Mouse (Mus musculus) CD4-positive, CD25-positive, alpha-beta regulatory T cell, adult 4 months (primary cell): ENCODE measurements around the gene Hspbap1. TPM values are rescaled to one million over a fixed set of nuclear protein-coding genes. Genes with fewer than 3 reads are reported as not detected.
A peak's percentile ranks its signal among the peaks of the same experiment; 100 is the strongest.

ENCODE experiments used
- ATAC-seq: one replicate; pipeline ENCODE4 v1.8.0; 2017
- polyA plus RNA-seq, 2 experiments: library from polyadenylated mRNA; unstranded; fragments of 100-300 nt; shearing (Covaris generic); gene quantifications; one replicate each; pipeline ENCODE4 v1.2.1; 2017

Hspbap1 gene
- polyA plus RNA-seq: 10 to 100 TPM; 35.1 to 36.3 TPM

DNA sequence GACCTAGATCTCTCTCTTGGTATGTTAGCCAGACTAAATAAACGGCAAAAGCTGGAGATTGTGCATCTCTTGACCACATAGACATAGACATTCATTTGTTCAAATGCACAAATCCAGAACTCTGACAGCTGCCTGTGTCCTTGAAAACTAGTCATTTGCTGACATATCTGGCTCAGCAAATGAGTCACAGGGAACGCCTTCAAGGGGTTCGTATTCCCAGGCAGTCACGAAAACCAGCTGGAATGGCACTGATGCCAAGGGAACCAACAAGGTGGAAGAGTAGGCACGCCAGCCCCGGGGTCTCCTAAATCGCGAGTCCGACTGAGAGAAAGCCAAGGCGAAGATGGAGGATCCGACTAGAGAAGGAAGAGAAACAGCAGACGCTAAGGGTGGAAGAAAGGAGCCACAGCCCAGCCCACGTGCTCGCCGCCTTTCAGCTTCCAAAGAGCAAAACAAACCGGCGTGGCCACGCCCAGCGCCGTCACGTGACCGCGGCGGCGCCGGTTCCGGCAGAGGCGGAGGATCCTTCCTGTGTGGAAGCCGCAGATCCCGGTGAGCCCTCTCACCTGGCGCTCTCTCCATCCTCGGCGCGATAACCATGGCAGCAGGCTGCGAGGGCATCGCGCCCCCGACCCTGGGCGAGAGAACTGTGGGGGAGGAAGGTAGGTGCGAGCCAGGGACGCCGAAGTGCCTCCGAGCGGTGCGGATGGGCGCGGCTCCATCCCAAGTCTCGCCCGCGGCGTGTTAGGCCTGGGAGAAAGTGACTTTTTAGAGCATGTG lies at the start of gene Hspbap1:
Hspbap1 (plus strand) TSS at position 498 of the 780 bp plus-strand sequence.
- peak; percentile 85 for ATAC-seq

- no peak for ATAC-seq
Measured at GRCm38 (mm10) chr16:35724561-35724960, 45.6 kb upstream of the Hspbap1 start.

GRCm38 (mm10) chr16:35726601-35727000 lies 43.6 kb upstream of the Hspbap1 start:
- no peak for ATAC-seq

GRCm38 (mm10) chr16:35729151-35729738 lies 40.9 kb upstream of the Hspbap1 start:
- ATAC-seq: no peak

GRCm38 (mm10) chr16:35732096-35732495 lies 38.1 kb upstream of the Hspbap1 start:
- ATAC-seq: no peak

- peak; percentile 90 for ATAC-seq
Measured at GRCm38 (mm10) chr16:35734038-35734437, 36.1 kb upstream of the Hspbap1 start.

DNA sequence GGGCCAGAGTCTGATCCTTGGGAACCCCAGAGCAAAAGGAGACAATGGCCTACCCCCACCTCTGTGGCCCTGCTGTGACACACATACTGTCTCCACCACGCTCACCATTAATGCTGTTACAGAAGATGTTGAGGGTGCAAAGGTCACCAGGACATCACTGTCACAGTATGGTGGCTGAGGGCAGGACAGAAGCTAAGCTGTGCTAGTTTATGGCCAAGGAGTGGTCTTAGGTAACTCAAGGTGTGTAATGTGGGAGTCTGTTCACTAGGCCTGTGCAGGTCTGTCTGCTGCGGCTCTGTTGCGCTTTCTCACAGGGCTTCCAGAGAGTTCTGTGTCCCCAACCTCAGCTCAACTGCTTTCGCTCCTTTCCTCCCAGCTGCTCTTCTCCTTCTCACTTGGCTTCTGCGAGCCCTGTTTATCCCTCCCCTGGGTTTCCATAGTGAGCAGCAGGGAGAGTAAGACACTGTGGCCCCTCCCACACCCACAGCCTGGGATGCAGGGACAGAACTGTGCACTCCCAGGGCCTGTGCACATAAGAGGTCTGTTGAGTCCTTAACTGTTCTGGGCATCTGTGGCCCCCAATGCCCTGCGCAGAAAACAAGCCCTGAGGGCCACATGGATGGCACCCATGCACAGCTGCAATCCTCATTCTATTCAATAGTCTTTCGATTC lies 31.9 kb upstream of the Hspbap1 start:
- no peak for ATAC-seq

DNA sequence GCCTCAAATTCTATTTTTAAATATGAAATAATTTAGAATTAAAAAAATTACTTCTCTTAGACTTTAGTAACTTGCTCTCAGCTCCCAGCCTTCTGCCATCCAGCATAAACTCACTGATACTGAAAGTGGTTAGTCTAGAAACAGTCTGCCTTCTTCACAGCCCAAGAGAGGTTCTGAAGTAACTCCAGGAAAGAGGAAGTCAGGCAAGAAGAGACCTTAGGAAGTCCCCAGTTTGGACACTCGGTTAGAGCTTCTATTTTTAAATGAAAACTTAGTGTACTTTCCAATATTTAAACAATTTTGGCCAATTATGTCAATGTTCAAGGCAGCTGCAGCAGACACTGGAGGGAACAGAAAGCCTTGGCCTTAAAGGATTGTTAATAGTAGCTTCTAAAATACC lies 30.6 kb upstream of the Hspbap1 start:
- ATAC-seq: no peak

DNA sequence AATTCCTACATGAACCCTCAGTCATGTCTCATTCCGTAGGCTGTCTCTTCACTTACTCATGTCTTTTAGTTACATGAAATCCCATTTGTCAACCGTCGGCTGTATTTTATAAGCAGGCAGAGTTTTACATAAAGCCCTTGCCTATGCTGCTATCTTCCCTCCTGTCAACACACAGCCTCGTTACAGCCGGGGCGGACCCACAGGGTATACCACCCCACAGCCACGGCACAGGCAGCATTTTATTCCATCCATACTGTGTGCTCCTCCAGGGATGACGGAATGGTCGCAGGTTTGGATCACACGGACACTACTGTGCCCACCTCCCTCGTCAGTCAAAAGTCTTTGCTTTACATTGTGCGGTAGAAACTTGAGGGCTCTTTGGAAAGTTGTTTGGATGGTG lies 29.8 kb upstream of the Hspbap1 start:
- no peak for ATAC-seq

DNA sequence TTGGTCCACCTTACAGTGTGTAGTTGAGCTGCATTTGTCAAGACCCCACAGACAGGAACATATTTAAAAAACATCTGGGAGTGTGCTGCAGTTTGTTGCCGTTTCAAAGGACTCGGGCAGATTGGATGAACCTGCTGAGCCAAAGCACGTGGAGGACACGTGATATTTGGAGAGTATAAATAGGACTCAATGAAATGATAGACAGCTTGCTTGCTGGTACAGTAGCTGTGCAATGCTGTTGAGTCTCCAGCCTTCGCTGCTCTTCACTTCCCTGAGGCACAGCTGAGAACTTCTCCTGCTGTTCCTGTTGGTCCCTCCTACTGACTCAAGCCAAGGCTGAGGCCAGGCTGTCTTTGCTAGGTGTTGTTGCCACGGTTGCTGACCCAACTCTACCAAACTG lies 29.2 kb upstream of the Hspbap1 start:
- ATAC-seq: no peak

GRCm38 (mm10) chr16:35741621-35742020 lies 28.6 kb upstream of the Hspbap1 start:
- ATAC-seq: peak; percentile 13

DNA sequence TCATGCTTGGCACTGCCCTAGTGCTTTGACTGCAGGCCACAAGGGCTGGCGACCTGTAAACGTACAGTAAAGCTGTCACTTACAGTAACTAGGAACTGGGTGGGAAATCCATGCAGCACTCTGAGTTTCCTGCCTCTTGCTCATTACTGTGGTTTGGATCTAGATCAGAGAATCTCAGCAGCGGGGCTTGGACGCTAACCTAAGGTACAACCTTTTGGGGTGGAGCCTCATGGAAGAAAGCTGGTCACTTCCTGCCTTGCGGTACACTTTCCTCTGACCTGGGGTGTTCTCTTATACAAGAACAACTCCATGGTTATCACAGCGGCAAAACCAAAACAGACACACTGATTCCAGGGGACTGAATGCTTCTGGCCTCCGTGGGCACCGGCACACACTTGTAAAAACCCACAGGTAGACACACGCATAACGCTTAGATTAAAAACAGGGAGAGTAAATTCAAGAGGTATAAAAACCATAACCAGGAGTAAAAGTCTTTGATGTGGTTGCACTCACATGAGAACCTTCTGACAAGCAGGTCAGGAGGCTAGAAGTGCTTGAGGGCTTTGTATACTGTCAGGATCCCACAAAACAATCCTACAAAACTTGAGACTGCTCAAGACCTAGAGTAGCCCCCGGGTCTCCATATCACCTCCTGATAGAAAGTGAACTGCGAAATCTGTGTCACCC lies 27.8 kb upstream of the Hspbap1 start:
- peak; percentile 93 for ATAC-seq

DNA sequence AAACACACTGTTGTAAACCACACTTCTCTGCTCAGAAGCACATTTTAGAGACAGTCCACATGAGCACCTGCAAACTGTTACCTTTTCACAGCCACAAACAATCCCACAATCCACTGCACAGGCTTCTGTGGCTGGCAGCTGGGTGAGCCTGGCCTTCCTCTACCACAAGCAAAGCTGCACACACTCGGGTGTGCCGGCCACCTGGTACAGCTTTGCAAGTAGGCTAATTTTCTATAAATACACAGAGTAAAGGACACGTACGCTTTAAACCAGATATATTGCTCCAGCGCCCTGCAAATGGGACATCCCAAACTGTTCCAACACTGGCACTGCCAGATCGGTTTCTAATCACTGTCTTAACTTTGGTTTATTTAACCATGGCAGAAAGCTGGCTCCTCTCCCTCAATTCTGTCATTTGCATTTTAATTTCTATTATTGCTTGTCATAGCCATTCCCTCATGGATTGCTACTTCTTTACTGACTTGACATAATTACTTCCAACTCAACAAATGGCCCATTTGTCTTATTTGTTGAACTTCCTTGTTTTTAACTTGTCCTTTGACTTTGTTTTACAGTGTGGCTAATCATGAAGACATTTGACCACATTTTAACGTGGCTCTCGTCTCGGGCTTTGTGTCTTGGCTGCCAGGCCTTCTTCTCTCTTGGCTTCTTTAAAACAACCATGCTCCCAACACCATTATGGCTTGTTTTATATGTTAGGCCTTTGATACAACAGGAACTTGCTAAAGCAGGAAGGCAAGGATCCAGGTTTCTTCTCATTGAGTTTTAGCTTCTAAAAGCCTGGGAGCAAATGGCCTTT lies 22.5 kb upstream of the Hspbap1 start:
- ATAC-seq: no peak

- no peak for ATAC-seq
Measured at GRCm38 (mm10) chr16:35748237-35748603, 22.0 kb upstream of the Hspbap1 start.

DNA sequence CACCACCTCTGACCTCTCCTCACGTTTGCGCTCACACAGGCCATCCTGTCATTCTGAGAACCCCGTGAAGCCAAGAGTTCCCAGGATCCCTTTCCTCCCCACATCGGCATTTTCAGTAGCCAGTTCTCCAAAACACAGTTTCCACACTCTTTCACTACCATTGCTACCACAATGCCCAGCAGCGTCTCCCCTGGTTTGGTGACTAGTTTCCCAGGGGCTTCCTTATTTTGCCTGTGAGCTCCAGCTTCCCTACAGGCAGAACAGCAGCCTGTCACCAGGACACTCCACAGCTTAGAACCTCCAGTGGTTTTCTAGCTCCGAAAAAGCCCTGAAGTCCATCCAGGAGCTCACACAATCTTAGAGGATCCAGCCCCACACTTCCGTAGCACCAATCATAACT lies 20.8 kb upstream of the Hspbap1 start:
- ATAC-seq: no peak

- no peak for ATAC-seq
Measured at GRCm38 (mm10) chr16:35751841-35752240, 18.3 kb upstream of the Hspbap1 start.

DNA sequence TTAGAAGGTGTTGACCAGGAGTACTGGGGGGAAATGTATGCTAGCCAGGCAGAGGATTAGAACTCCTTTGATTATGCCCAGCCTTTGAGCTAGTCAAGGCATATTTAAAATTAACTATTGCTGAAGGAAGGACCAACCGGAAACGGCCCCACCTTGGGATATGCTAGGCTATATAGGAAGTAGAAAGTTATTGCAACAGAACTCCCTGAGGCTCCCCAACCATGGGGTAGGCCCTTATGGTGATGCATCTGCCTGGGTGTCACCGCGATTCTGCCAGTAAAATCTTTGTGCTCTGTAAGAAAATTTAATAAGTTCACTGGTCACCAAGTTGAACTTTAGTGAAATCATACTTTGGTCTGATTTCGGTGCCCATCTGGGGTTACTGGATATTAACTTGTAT lies 16.2 kb upstream of the Hspbap1 start:
- ATAC-seq: no peak

- no peak for ATAC-seq
Measured at GRCm38 (mm10) chr16:35755502-35756334, 14.5 kb upstream of the Hspbap1 start.

DNA sequence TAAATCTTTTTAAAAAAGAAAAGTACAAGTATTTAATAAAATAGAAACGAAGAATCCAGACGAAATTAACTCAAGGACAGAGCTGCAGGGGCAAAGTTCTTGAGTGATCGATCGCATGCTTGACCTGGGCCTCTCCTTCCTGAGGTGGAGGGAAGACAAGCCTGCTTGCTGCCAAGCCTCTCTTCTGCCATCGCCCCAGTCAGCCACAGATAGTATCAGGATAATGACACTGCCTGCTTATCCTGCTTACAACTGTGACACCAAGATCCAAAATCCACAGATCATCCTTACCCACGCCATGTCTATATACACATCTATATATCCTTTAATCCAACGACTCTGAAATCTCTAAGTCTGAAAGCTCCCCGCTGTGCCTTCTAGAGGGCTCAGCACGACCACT lies 13.5 kb upstream of the Hspbap1 start:
- no peak for ATAC-seq

DNA sequence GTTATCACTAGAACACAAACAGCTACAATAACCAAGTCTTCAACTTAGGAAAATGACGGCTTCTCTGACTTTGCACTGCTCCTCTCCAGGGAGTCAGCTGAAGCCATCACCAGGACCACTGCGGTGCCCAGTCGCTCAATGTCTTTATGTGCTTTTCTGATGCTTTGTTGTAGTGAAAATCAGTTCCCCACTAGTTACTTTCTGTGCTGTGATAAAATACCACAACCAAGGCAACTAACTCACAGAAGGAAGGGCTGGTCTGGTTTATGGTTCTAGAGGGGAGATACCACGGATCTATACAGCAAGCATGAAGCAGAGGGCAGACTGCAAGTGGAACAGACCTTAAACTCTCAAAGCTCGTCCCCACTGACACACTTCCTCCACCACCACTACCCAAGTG lies 10.8 kb upstream of the Hspbap1 start:
- ATAC-seq: no peak

DNA sequence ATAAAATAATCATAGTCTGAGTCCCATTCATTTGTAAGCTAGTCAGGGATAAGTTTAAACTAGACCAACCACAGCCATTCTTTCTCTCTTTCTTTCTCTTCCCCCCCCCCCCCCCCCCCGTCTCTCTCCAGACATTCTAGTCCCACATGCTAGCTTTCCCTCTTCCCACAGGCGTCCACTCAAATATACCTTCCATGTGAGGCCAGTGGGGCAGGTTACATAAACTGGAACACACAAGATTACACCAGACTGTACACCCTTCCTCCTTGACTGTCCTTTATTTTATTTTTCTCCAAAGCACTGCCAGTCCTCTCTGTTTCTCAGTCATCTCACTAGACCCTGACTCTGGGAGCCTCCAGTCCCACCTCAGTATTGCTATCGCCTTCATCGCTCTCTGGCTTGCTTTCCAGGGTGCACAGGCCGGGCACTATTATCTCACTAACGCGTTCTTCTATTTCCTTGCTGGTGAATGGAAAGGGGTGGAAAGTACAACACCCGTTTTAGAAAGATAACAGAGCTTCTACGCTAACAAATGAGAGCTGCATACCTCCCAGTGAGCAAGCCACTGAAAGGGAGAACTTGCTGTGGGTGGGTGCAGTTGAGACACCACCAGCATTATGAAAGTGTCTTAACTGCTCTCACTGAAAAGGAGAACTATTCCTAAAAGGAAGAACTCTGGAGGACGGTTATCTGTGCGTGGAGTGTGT lies 6.4 kb upstream of the Hspbap1 start:
- no peak for ATAC-seq
